Comparison of ENCODE assay signal across 25 mouse cellular contexts in genomic region chr5:147502921-147503320, GRCm38 (mm10).
"Had no signal": no experiment of that assay in that cellular context is flagged by ENCODE, and none has a peak within 500 bp of the region (broad histone marks: within the 10 kb centered on the region; RNA-seq: fewer than 3 reads in every experiment).

No protein-coding gene starts in this region.

- H3K9ac ChIP-seq: heart, embryonic 13.5 days; heart, embryonic 15.5 days; hindbrain, embryonic 13.5 days; hindbrain, embryonic 15.5 days; limb, embryonic 12.5 days; liver, embryonic 13.5 days; liver, embryonic 15.5 days had no signal

- H3K9me3 ChIP-seq: heart, embryonic 10.5 days; heart, embryonic 13.5 days; heart, embryonic 15.5 days; hindbrain, embryonic 13.5 days; hindbrain, embryonic 15.5 days; limb, embryonic 10.5 days; limb, embryonic 12.5 days; liver, embryonic 13.5 days; liver, embryonic 15.5 days had no signal

- H3K36me3 ChIP-seq: heart, embryonic 10.5 days; heart, embryonic 15.5 days; hindbrain, embryonic 13.5 days; hindbrain, embryonic 15.5 days; limb, embryonic 12.5 days had no signal

- H3K27ac ChIP-seq: heart, embryonic 10.5 days; heart, embryonic 13.5 days; heart, embryonic 15.5 days; hindbrain, embryonic 13.5 days; hindbrain, embryonic 15.5 days; hindbrain, postnatal 0 days; layer of hippocampus, adult 2 months; left cerebral cortex, adult 2 months; limb, embryonic 10.5 days; limb, embryonic 12.5 days; liver, embryonic 13.5 days; liver, embryonic 15.5 days had no signal

- ATAC-seq: hindbrain, postnatal 0 days; intestine, embryonic 16.5 days had no signal

- DNase-seq: gastrocnemius, adult 2 months; gastrocnemius, postnatal 10 days; gastrocnemius, postnatal 36 days; heart, adult 18-20 months; heart, postnatal 14 days; heart, postnatal 36 days; kidney, adult 11 months; kidney, adult 8-10 months; kidney, postnatal 10 days; kidney, postnatal 25 days; kidney, postnatal 4 days; liver; liver, embryonic 13.5 days had no signal

- H3K4me3 ChIP-seq: gastrocnemius, adult 2 months; heart, embryonic 10.5 days; heart, embryonic 13.5 days; heart, embryonic 15.5 days; hindbrain, embryonic 13.5 days; hindbrain, embryonic 15.5 days; layer of hippocampus, adult 2 months; left cerebral cortex, adult 2 months; limb, embryonic 10.5 days; limb, embryonic 12.5 days; liver, embryonic 13.5 days; liver, embryonic 15.5 days had no signal

- H3K27me3 ChIP-seq: heart, embryonic 13.5 days; heart, embryonic 15.5 days; hindbrain, embryonic 13.5 days; hindbrain, embryonic 15.5 days; limb, embryonic 12.5 days; liver, embryonic 13.5 days; liver, embryonic 15.5 days had no signal

- H3K4me2 ChIP-seq: heart, embryonic 13.5 days; heart, embryonic 15.5 days; hindbrain, embryonic 13.5 days; hindbrain, embryonic 15.5 days; limb, embryonic 12.5 days; liver, embryonic 13.5 days; liver, embryonic 15.5 days had no signal

- H3K4me1 ChIP-seq: heart, embryonic 10.5 days; hindbrain, embryonic 13.5 days; hindbrain, embryonic 15.5 days had no signal
